Mouse (Mus musculus) myocyte (in vitro differentiated cells): Measurements from ENCODE around the gene Hoxd12. TPM values are rescaled to one million over a fixed set of nuclear protein-coding genes. Genes with fewer than 3 reads are reported as not detected.

Experiments
- H3K27me3 ChIP-seq: one replicate; pipeline ENCODE4 v1.6.1; 2011; ENCODE audit not compliant: control insufficient read depth, insufficient read depth, insufficient read length
- H3K36me3 ChIP-seq: one replicate; pipeline ENCODE4 v1.6.1; 2011; ENCODE audit not compliant: control insufficient read depth, insufficient read depth
- H3K4me2 ChIP-seq: one replicate; pipeline ENCODE4 v1.6.1; 2011; ENCODE audit warnings: low read depth, control low read depth
- H3K4me3 ChIP-seq: one replicate; pipeline ENCODE4 v1.5.1; 2011; ENCODE audit warnings: mild to moderate bottlenecking, control low read depth, moderate library complexity
- H3K79me2 ChIP-seq: one replicate; pipeline ENCODE4 v1.6.1; 2011; ENCODE audit not compliant: control insufficient read depth, insufficient read depth
- H3ac ChIP-seq: one replicate; pipeline ENCODE4 v1.6.1; 2011; ENCODE audit not compliant: control insufficient read depth, insufficient read length
- CEBPB ChIP-seq: IDR thresholded peaks from 2 replicates; pipeline ENCODE4 v1.6.1; 2011; ENCODE audit warnings: mild to moderate bottlenecking, moderate library complexity; ENCODE audit not compliant: poor library complexity, insufficient read depth, severe bottlenecking
- E2F4 ChIP-seq: IDR thresholded peaks from one replicate; pipeline ENCODE4 v1.6.1; 2011; ENCODE audit warnings: mild to moderate bottlenecking, control low read depth, moderate library complexity; ENCODE audit not compliant: insufficient read depth
- MAX ChIP-seq: IDR thresholded peaks from one replicate; pipeline ENCODE4 v1.6.1; 2011; ENCODE audit warnings: low read depth, mild to moderate bottlenecking, control low read depth
- MYOD1 ChIP-seq, 3 experiments: IDR thresholded peaks; one replicate each; pipeline ENCODE4 v1.6.1; 2011; ENCODE audit warnings: control low read depth in 2 of 3, low read depth in 2 of 3, mild to moderate bottlenecking in 2 of 3, moderate library complexity in 1 of 3; ENCODE audit not compliant: insufficient read length in 2 of 3, control insufficient read depth in 1 of 3
- MYOG ChIP-seq, 3 experiments: IDR thresholded peaks; one replicate each; pipeline ENCODE4 v1.6.1; 2011; ENCODE audit warnings: control low read depth in 2 of 3, low read depth in 2 of 3, mild to moderate bottlenecking in 2 of 3; ENCODE audit not compliant: insufficient read length in 2 of 3, control insufficient read depth in 1 of 3, insufficient read depth in 1 of 3
- POLR2A ChIP-seq: IDR thresholded peaks from one replicate; pipeline ENCODE4 v1.6.1; 2011; ENCODE audit warnings: low read depth, mild to moderate bottlenecking, control low read depth, moderate library complexity; ENCODE audit not compliant: insufficient read length
- POLR2AphosphoS2 ChIP-seq: IDR thresholded peaks from one replicate; pipeline ENCODE4 v1.6.1; 2011; ENCODE audit warnings: low read depth, control low read depth; ENCODE audit not compliant: insufficient read length
- REST ChIP-seq: IDR thresholded peaks from one replicate; pipeline ENCODE4 v1.6.1; 2011; ENCODE audit warnings: mild to moderate bottlenecking, control low read depth, moderate library complexity; ENCODE audit not compliant: insufficient read depth, insufficient read length
- SRF ChIP-seq: IDR thresholded peaks from one replicate; pipeline ENCODE4 v1.6.1; 2011; ENCODE audit warnings: low read depth; ENCODE audit not compliant: control insufficient read depth, insufficient read length
- TCF12 ChIP-seq: IDR thresholded peaks from one replicate; pipeline ENCODE4 v1.6.1; 2011; ENCODE audit warnings: mild to moderate bottlenecking, control low read depth; ENCODE audit not compliant: poor library complexity, insufficient read depth, severe bottlenecking
- TCF3 ChIP-seq: IDR thresholded peaks from one replicate; pipeline ENCODE4 v1.6.1; 2011; ENCODE audit warnings: low read depth, control low read depth; ENCODE audit not compliant: insufficient read length
- USF1 ChIP-seq: IDR thresholded peaks from one replicate; pipeline ENCODE4 v1.6.1; 2011; ENCODE audit warnings: low read depth, mild to moderate bottlenecking, control low read depth, moderate library complexity
- polyA plus RNA-seq: library from polyadenylated mRNA; unstranded; fragments of >200 nt; fragmentation: generic; extraction: Trizol; gene quantifications from one replicate; pipeline ENCODE4 v1.2.1, GENCODE M21; 2012; ENCODE audit warnings: missing spikeins

Gene Hoxd12
- polyA plus RNA-seq, 1 experiment: not detected

- Histone ChIP-seq H3K27me3 (peaks cover 49% of the 10 kb centered on the region), H3K36me3 (no peaks in the 10 kb centered on the region), H3K79me2 (no peaks in the 10 kb centered on the region), H3K4me3 (no peak overlapping the region), H3K4me2 (no peak overlapping the region), H3ac (no peak overlapping the region)
- TF ChIP-seq MAX (no peak), MYOD1 (IDR thresholded peaks at IDR 0.05; ENCODE audit: control insufficient read depth in 1 of 3, insufficient read length in 2 of 3, low read depth in 2 of 3) (no peak), POLR2A (no peak), MYOG (IDR thresholded peaks at IDR 0.05; ENCODE audit: control insufficient read depth in 1 of 3, insufficient read depth in 1 of 3, insufficient read length in 2 of 3, low read depth in 2 of 3) (no peak), POLR2AphosphoS2 (no peak), E2F4 (no peak), TCF12 (no peak), REST (no peak), TCF3 (no peak), CEBPB (no peak), USF1 (no peak), SRF (no peak)
Measured at GRCm38 (mm10) chr2:74682796-74683195, 8.0 kb downstream of the Hoxd12 start.

- TF ChIP-seq TCF12: no peak
- no peak for TF ChIP-seq SRF
- no peak for TF ChIP-seq MYOD1 (IDR thresholded peaks at IDR 0.05; ENCODE audit: control insufficient read depth in 1 of 3, insufficient read length in 2 of 3, low read depth in 2 of 3)
- no peak for TF ChIP-seq USF1
- no peak for TF ChIP-seq MYOG (IDR thresholded peaks at IDR 0.05; ENCODE audit: control insufficient read depth in 1 of 3, insufficient read depth in 1 of 3, insufficient read length in 2 of 3, low read depth in 2 of 3)
- TF ChIP-seq REST: no peak
- no peak for TF ChIP-seq POLR2A
- no peak for TF ChIP-seq MAX
- TF ChIP-seq POLR2AphosphoS2: no peak
- TF ChIP-seq TCF3: no peak
- TF ChIP-seq CEBPB: no peak
- TF ChIP-seq E2F4: no peak
- H3K79me2 ChIP-seq: no peaks in the 10 kb centered on the region
- no peak overlapping the region for H3K4me3 ChIP-seq
- H3ac ChIP-seq: no peak overlapping the region
- no peaks in the 10 kb centered on the region for H3K36me3 ChIP-seq
- H3K4me2 ChIP-seq: no peak overlapping the region
- peaks cover 50% of the 10 kb centered on the region for H3K27me3 ChIP-seq
Measured at GRCm38 (mm10) chr2:74683471-74683951, 8.7 kb downstream of the Hoxd12 start.

GRCm38 (mm10) chr2:74684106-74684505 lies 9.3 kb downstream of the Hoxd12 start:
- Histone ChIP-seq H3K4me3 (no peak overlapping the region), H3K36me3 (no peaks in the 10 kb centered on the region), H3K4me2 (no peak overlapping the region), H3K79me2 (no peaks in the 10 kb centered on the region), H3ac (no peak overlapping the region), H3K27me3 (peaks cover 50% of the 10 kb centered on the region)
- TF ChIP-seq USF1 (no peak), TCF12 (no peak), SRF (no peak)

- H3ac ChIP-seq: no peak overlapping the region
Measured at GRCm38 (mm10) chr2:74685059-74685603, 10.3 kb downstream of the Hoxd12 start.

More at GRCm38 (mm10) chr2:74685059-74685603, 10.3 kb downstream of the Hoxd12 start:
- Histone ChIP-seq H3K27me3 (peaks cover 50% of the 10 kb centered on the region), H3K4me3 (no peak overlapping the region), H3K79me2 (no peaks in the 10 kb centered on the region), H3K36me3 (no peaks in the 10 kb centered on the region), H3K4me2 (no peak overlapping the region)
- TF ChIP-seq TCF12: no peak
- TF ChIP-seq CEBPB: no peak
- no peak for TF ChIP-seq SRF
- no peak for TF ChIP-seq USF1
- no peak for TF ChIP-seq E2F4
- no peak for TF ChIP-seq REST
- no peak for TF ChIP-seq MYOG (IDR thresholded peaks at IDR 0.05; ENCODE audit: control insufficient read depth in 1 of 3, insufficient read depth in 1 of 3, insufficient read length in 2 of 3, low read depth in 2 of 3)
- TF ChIP-seq POLR2AphosphoS2: no peak
- TF ChIP-seq MAX: no peak
- no peak for TF ChIP-seq POLR2A
- TF ChIP-seq TCF3: no peak
- TF ChIP-seq MYOD1 (IDR thresholded peaks at IDR 0.05; ENCODE audit: control insufficient read depth in 1 of 3, insufficient read length in 2 of 3, low read depth in 2 of 3): no peak
